Mouse (Mus musculus): Measurements from ENCODE around the gene Glod4.

The Glod4 gene

GRCm38 (mm10) chr11:76093610-76094009, 149.9 kb downstream of the Glod4 start:
- POLR2A ChIA-PET, result no interaction called here
- CTCF ChIA-PET, result no interaction called here

DNA sequence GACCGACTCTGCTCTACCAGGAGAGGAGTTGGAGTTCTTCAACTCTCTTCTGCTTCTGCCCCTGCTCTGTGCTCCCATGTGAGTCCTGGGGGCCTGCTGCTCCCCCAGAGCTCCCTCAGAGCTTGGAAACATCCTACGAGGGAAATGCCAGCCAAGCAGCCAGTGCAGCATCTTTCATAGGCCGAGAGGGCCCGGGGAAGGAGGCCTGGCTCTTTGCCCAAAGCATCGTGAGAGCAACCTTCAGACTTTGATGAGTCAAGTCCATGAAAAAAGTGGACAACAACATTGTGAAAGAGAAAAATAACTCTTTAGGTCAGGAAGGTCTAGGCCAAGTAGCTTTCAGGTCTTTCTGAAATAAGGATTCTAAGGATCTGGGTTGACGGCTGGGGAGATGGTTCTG, 153.7 kb downstream of the Glod4 start:
- ChIA-PET POLR2A (interaction anchor here in 1 of 4 experiments (0.7 kb wide), 1 partner anchor 8 kb away, joined by 4 read pairs; no protein-coding TSS in a partner anchor), CTCF (no interaction called here)

DNA sequence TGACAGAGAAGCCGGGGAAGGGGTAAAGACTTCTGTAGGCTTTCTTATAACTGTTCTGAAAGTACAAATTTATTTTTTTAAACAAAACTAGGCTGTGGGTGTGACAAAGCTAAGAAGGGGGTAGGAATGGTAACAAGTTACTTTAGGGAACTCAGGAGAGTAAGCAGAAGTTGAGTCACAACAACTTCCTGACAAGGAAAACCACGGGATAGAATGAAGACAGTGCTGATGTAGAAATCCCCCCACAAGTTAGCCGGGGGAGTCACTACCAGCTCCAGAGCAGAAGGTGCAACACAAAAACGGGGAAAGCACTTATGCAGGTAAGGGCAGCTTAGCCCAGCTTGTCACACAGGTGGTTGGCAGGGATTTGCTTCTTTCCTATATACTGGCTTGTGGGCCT, 155.0 kb downstream of the Glod4 start:
- ChIA-PET POLR2A (interaction anchor here in 1 of 4 experiments (0.6 kb wide), 1 partner anchor 412 kb away, joined by 4 read pairs; no protein-coding TSS in a partner anchor), CTCF (interaction anchor here in 2 of 4 experiments (0.7 kb wide), 2 partner anchors 15 to 348 kb away, joined by 3 read pairs; no protein-coding TSS in a partner anchor)

GRCm38 (mm10) chr11:76085898-76086591, 157.5 kb downstream of the Glod4 start:
- ChIA-PET CTCF (interaction anchor here in 3 of 4 experiments (0.6 to 1.1 kb wide), 5 partner anchors 86 to 560 kb away, joined by 3 to 4 read pairs (median 4); partner anchors contain the start of genes 1700016K19Rik (in 1 of the 3) and Timm22 (in 1 of the 3)), POLR2A (interaction anchor here in 1 of 4 experiments (0.8 kb wide), 1 partner anchor 60 kb away, joined by 3 read pairs; no protein-coding TSS in a partner anchor)

DNA sequence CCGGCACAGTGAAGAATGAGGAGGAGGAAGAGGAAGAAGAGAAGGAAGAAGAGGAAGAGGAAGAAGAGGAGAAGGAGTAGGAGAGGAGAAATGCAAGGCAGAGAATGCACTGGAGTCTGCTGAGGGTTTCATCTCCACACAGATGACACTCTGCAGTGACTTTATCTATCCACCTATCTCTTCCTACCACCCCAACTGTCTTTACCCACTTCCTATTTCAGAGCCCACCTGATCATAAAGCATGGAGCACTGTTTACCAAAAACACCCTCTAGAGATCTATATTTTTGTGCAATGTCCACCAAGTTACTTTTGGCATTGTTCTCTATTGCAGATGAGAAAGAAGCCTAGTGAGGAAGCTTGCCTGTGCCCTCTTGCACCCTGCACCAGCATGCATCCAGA, 158.6 kb downstream of the Glod4 start:
- ChIA-PET CTCF (interaction anchor here in 1 of 4 experiments (1.0 kb wide), 1 partner anchor 561 kb away, joined by 3 read pairs; no protein-coding TSS in a partner anchor), POLR2A (no interaction called here)

GRCm38 (mm10) chr11:76083941-76084367, 159.6 kb downstream of the Glod4 start:
- POLR2A ChIA-PET, result interaction anchor here in 2 of 4 experiments (0.6 to 0.7 kb wide), 2 partner anchors 88 to 326 kb away, joined by 5 to 6 read pairs; no protein-coding TSS in a partner anchor
- CTCF ChIA-PET, result interaction anchor here in 1 of 4 experiments (0.6 kb wide), 1 partner anchor 15 kb away, joined by 3 read pairs; no protein-coding TSS in a partner anchor

DNA sequence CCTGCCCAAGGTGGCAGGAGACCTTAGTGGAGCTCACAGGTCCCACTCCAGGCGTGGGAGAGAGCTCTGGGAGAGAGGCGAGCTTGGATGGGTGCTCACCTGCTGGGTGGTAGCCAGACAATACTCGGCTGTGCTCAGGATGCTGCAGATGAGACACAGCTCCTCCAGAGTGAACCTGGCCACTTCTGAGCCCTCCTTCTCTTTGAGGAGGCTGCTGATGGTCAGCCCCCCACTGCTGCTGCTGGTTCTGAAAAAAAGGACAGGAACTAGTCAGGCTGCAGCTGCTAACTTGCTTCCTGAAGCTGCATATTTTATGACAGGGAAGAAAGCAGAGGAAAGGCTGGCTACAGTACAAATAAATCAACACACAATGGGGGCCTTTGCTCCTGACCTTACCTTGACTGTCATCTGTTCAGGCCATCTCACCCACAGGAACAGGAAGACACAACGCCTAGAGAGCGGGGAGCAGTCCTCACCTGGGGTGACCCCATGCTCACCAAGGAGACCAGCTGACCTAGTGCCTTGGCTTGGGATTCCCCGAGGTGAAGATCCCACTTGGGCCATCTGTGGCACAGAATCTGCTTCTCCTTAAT, 162.4 kb downstream of the Glod4 start:
- POLR2A ChIA-PET, result interaction anchor here in 1 of 4 experiments (0.7 kb wide), 1 partner anchor 83 kb away, joined by 3 read pairs; no protein-coding TSS in a partner anchor
- CTCF ChIA-PET, result interaction anchor here in 1 of 4 experiments (1.4 kb wide), 1 partner anchor 22 kb away, joined by 3 read pairs; no protein-coding TSS in a partner anchor

GRCm38 (mm10) chr11:76080293-76080692, 163.2 kb downstream of the Glod4 start:
- POLR2A ChIA-PET, result interaction anchor here in 1 of 4 experiments (1.0 kb wide), 1 partner anchor 11 kb away, joined by 3 read pairs; no protein-coding TSS in a partner anchor
- CTCF ChIA-PET, result no interaction called here

GRCm38 (mm10) chr11:76077341-76077740, 166.2 kb downstream of the Glod4 start:
- ChIA-PET POLR2A (interaction anchor here in 1 of 4 experiments (0.6 kb wide), 1 partner anchor 670 kb away, joined by 4 read pairs; no protein-coding TSS in a partner anchor), CTCF (no interaction called here)

- POLR2A ChIA-PET, result interaction anchor here in 1 of 4 experiments (0.6 to 1.4 kb wide), 2 partner anchors 10 to 456 kb away, joined by 3 to 4 read pairs; no protein-coding TSS in a partner anchor
- CTCF ChIA-PET, result no interaction called here
Measured at GRCm38 (mm10) chr11:76074296-76075093, 169.0 kb downstream of the Glod4 start.

Data from embryonic stem cell, embryonic (primary cell).